Comparison of ENCODE assay signal across 8 mouse cellular contexts in the genomic region with DNA sequence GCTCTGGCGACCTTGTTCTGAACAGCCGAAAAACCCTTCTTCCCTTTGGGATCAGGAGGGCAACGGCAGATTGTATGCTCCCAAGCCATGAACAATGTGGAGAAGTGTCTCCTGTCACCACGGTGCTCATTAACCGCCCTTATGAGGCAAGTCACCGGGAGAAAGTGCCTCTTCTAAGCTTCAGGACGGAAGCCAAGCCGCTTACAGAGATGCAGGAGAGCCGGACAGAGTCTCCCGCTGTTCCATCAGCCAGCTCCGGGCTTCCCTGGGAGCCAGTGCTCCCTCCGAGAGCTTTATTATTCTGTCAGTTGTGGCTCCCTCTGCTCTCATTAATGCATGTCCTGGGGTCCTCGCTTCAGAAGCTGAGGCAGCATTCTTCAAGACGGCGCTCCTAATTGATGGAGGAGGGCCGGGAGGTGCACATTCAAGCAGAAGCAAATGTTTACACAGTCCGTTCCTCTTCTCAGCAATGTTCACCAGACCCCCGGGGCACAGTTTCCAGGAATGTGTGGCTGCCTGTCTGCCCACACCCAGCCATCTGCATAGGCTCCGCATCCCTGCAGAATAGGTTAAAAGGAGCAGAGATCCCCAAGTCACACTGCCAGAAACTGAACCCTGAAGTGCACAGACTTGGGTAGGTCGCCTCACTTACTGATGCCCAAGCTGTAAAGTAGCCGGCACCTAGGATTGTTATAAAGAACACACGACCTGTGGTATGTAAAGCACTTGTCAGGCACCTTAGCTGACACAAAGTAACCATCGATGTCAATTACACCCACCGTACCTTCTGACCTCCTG.
DNase-seq lines count a peak whose midpoint lies in the region; ATAC-seq and TF ChIP-seq lines count a peak whose summit lies in the region.

No protein-coding gene starts in this region.

- TF ChIP-seq CTCF in ES-Bruce4 (IDR thresholded peaks at IDR 0.05; ENCODE audit: low read depth, low read length) = no peak
- no peak for TF ChIP-seq CTCF in liver, postnatal 0 days (IDR thresholded peaks at IDR 0.05; ENCODE audit: low read depth)

- TF ChIP-seq POLR2A in ES-Bruce4 (IDR thresholded peaks at IDR 0.05; ENCODE audit: insufficient read depth, low read length) = no peak

- no peaks in the 10 kb centered on the region for H3K36me3 ChIP-seq in heart, embryonic 11.5 days (ENCODE audit: control insufficient read depth, insufficient read depth, low read length)
- H3K36me3 ChIP-seq in ES-Bruce4 (ENCODE audit: control insufficient read depth, insufficient read depth, low read length, poor library complexity, severe bottlenecking) = no peaks in the 10 kb centered on the region
- no peaks in the 10 kb centered on the region for H3K36me3 ChIP-seq in forebrain, embryonic 15.5 days
- H3K36me3 ChIP-seq in liver, postnatal 0 days (replicated peaks; ENCODE audit: insufficient read depth, low read length) = no peaks in the 10 kb centered on the region

- H3K9me3 ChIP-seq in heart, embryonic 11.5 days (replicated peaks; ENCODE audit: control insufficient read depth, low read length) = no peaks in the 10 kb centered on the region
- H3K9me3 ChIP-seq in ES-Bruce4 (replicated peaks; ENCODE audit: control insufficient read depth, insufficient read depth, low read length, poor library complexity, severe bottlenecking) = no peaks in the 10 kb centered on the region
- no peaks in the 10 kb centered on the region for H3K9me3 ChIP-seq in forebrain, embryonic 15.5 days
- no peaks in the 10 kb centered on the region for H3K9me3 ChIP-seq in liver, postnatal 0 days (ENCODE audit: low read length)

- H3K4me3 ChIP-seq in heart, embryonic 11.5 days (ENCODE audit: low read depth, low read length) = peak overlapping the region; percentile 30
- peak overlapping the region; percentile 39 for H3K4me3 ChIP-seq in ES-Bruce4 (ENCODE audit: low read depth, low read length)
- H3K4me3 ChIP-seq in forebrain, embryonic 15.5 days = peak overlapping the region; percentile 21
- H3K4me3 ChIP-seq in liver, postnatal 0 days (ENCODE audit: low read depth, low read length) = no peak overlapping the region

- ATAC-seq in heart, embryonic 11.5 days (replicated peaks; ENCODE audit: insufficient number of reproducible peaks, low FRiP score, low TSS enrichment) = no peak
- peak; percentile 78 for ATAC-seq in forebrain, embryonic 15.5 days (replicated peaks)
- ATAC-seq in liver, postnatal 0 days = no peak

- H3K9ac ChIP-seq in heart, embryonic 11.5 days (ENCODE audit: low read depth, low read length) = peak overlapping the region; percentile 56
- no peak overlapping the region for H3K9ac ChIP-seq in ES-Bruce4 (ENCODE audit: low read depth, poor library complexity, severe bottlenecking)
- H3K9ac ChIP-seq in forebrain, embryonic 15.5 days (replicated peaks) = peak overlapping the region; percentile 29
- H3K9ac ChIP-seq in liver, postnatal 0 days (replicated peaks) = no peak overlapping the region

- H3K27ac ChIP-seq in heart, embryonic 11.5 days (ENCODE audit: low read depth, low read length) = no peak overlapping the region
- 0 out of 2 replicates have a peak overlapping the region, but pooled peaks have one; percentile 34 for H3K27ac ChIP-seq in ES-Bruce4 (ENCODE audit: insufficient read depth, low read length)
- peak overlapping the region; percentile 49 for H3K27ac ChIP-seq in forebrain, embryonic 15.5 days (replicated peaks)
- no peak overlapping the region for H3K27ac ChIP-seq in liver, postnatal 0 days (ENCODE audit: low read depth)

- peaks cover 4% of the 10 kb centered on the region; the same call in 1 of the 2 replicates for H3K27me3 ChIP-seq in heart, embryonic 11.5 days (ENCODE audit: control insufficient read depth, insufficient read depth, low read length)
- H3K27me3 ChIP-seq in ES-Bruce4 (ENCODE audit: control insufficient read depth, insufficient read depth, low read length, poor library complexity, severe bottlenecking) = no peaks in the 10 kb centered on the region
- H3K27me3 ChIP-seq in forebrain, embryonic 15.5 days = no peaks in the 10 kb centered on the region; the same call in none of the 2 replicates
- peaks cover 15% of the 10 kb centered on the region; the same call in 1 of the 2 replicates for H3K27me3 ChIP-seq in liver, postnatal 0 days (ENCODE audit: insufficient read depth, low read length)

- peak; percentile 67; the same call in 1 of the 2 replicates for TF ChIP-seq EP300 in ES-Bruce4 (IDR thresholded peaks at IDR 0.05; ENCODE audit: insufficient read depth, low read depth, low read length)
- TF ChIP-seq EP300 in liver, postnatal 0 days (IDR thresholded peaks at IDR 0.05; ENCODE audit: low read depth) = no peak

- peak overlapping the region; percentile 66 for H3K4me2 ChIP-seq in heart, embryonic 11.5 days
- H3K4me2 ChIP-seq in forebrain, embryonic 15.5 days (replicated peaks) = peak overlapping the region; percentile 45
- peak overlapping the region; percentile 52 for H3K4me2 ChIP-seq in liver, postnatal 0 days (ENCODE audit: low read depth, low read length)

- WGBS in heart, embryonic 11.5 days (ENCODE audit: insufficient replicate concordance) = 2% methylated on average over 24 of the region's 24 CpGs
- under 1% methylated on average over 24 of the region's 24 CpGs for WGBS in forebrain, embryonic 15.5 days
- WGBS in liver, postnatal 0 days (ENCODE audit: insufficient replicate concordance) = 7% methylated on average over 24 of the region's 24 CpGs

- DNase-seq in heart, postnatal 4 days = no peak
- DNase-seq in liver, postnatal 0 days = no peak
- DNase-seq in gastrocnemius, postnatal 10 days = no peak
- no peak for DNase-seq in MN1 (ENCODE audit: low spot score)
- DNase-seq in left cerebral cortex, adult 8-10 months (ENCODE audit: low spot score in 2 of 2) = no peak

- H3K4me1 ChIP-seq in heart, embryonic 11.5 days (ENCODE audit: control insufficient read depth, insufficient read depth, low read length) = peaks cover 7% of the 10 kb centered on the region; the same call in 1 of the 2 replicates
- H3K4me1 ChIP-seq in ES-Bruce4 (ENCODE audit: control insufficient read depth, insufficient read depth, low read length) = peaks cover 2% of the 10 kb centered on the region
- peaks cover 18% of the 10 kb centered on the region for H3K4me1 ChIP-seq in forebrain, embryonic 15.5 days
- peaks cover 5% of the 10 kb centered on the region; the same call in 1 of the 2 replicates for H3K4me1 ChIP-seq in liver, postnatal 0 days (ENCODE audit: insufficient read depth)

Comparison
In these comparisons a context has a peak if more than half of its experiments do, and no peak if none do; other contexts are left out.
1. H3K27ac ChIP-seq: peak in ES-Bruce4 (single experiment) and forebrain, embryonic 15.5 days (single experiment); none in heart, embryonic 11.5 days (single experiment) and liver, postnatal 0 days (single experiment).
2. H3K9ac ChIP-seq: peak in heart, embryonic 11.5 days (single experiment) and forebrain, embryonic 15.5 days (single experiment); none in ES-Bruce4 (single experiment) and liver, postnatal 0 days (single experiment).
3. Peak in every context shown above with its lines, with median percentiles within 50 percentile points of each other: H3K4me2 ChIP-seq.